Mouse (Mus musculus) limb, embryonic 14.5 days (tissue): ENCODE results near the gene Aoc2. TPM values are rescaled to one million over a fixed set of nuclear protein-coding genes. Genes with fewer than 3 reads are reported as not detected.

Source experiments
- ATAC-seq: fragments of 200-750 bp; cut with Nextera tagmentation; 2 replicates; pipeline ENCODE4 v1.8.0; 2017; ENCODE audit warnings: low read depth, moderate number of reproducible peaks, moderate TSS enrichment; ENCODE audit not compliant: low FRiP score
- DNase-seq: peaks from one replicate; pipeline ENCODE4 v3.0.0-alpha.2; 2015; ENCODE audit warnings: low spot score
- H3K27ac ChIP-seq: fragments of 300-500 bp; sonication (generic); replicated peaks from 2 replicates; pipeline ENCODE4 v1.5.1; 2014; ENCODE audit warnings: low read depth, mild to moderate bottlenecking, low read length, moderate library complexity, mixed read lengths
- H3K27me3 ChIP-seq: fragments of 300-500 bp; sonication (generic); 2 replicates; pipeline ENCODE4 v1.6.1; 2014; ENCODE audit warnings: low read length, mixed read lengths; ENCODE audit not compliant: control insufficient read depth, insufficient read depth
- H3K36me3 ChIP-seq: fragments of 300-500 bp; sonication (generic); 2 replicates; pipeline ENCODE4 v1.6.1; 2014; ENCODE audit warnings: mild to moderate bottlenecking, low read length, moderate library complexity, mixed read lengths; ENCODE audit not compliant: control insufficient read depth, insufficient read depth
- H3K4me1 ChIP-seq: fragments of 300-500 bp; sonication (generic); 2 replicates; pipeline ENCODE4 v1.6.1; 2014; ENCODE audit warnings: antibody characterized with exemption, low read length, mixed read lengths; ENCODE audit not compliant: control insufficient read depth, insufficient read depth
- H3K4me2 ChIP-seq: fragments of 300-500 bp; sonication (generic); replicated peaks from 2 replicates; pipeline ENCODE4 v1.6.1; 2014; ENCODE audit warnings: low read depth, mild to moderate bottlenecking, low read length, moderate library complexity; ENCODE audit not compliant: severe bottlenecking
- H3K4me3 ChIP-seq: fragments of 300-500 bp; sonication (generic); replicated peaks from 2 replicates; pipeline ENCODE4 v1.5.1; 2014; ENCODE audit warnings: low read length
- H3K9ac ChIP-seq: fragments of 300-500 bp; sonication (generic); 2 replicates; pipeline ENCODE4 v1.6.1; 2014; ENCODE audit warnings: mild to moderate bottlenecking, low read depth, low read length, moderate library complexity; ENCODE audit not compliant: severe bottlenecking
- H3K9me3 ChIP-seq: fragments of 300-500 bp; sonication (generic); 2 replicates; pipeline ENCODE4 v1.6.1; 2016; ENCODE audit warnings: low read length; ENCODE audit not compliant: control insufficient read depth
- POLR2A ChIP-seq: fragments of 200-500 bp; IDR thresholded peaks from 2 replicates; pipeline ENCODE4 v1.8.0; 2012; ENCODE audit warnings: inconsistent platforms, mild to moderate bottlenecking, moderate library complexity, borderline replicate concordance; ENCODE audit not compliant: insufficient read depth, insufficient read length; ENCODE audit errors: extremely low read depth
- WGBS: fragments of 180-500 bp; shearing (Covaris S2); extraction: QIAGEN DNeasy Blood & Tissue Kit; methylation state at CpG from one replicate; pipeline ENCODE4 v1.1.7; 2014; 5-methylcytosine and 5-hydroxymethylcytosine counted together
- polyA plus RNA-seq, 2 experiments: library from polyadenylated mRNA; depleted of rRNA in 1 of 2; stranded (reverse) in 1 of 2; unstranded in 1 of 2; fragments of >200 nt; fragmentation: Nextera tagmentation in 1 of 2; extraction: Ambion mirVana in 1 of 2; gene quantifications; 2 replicates each; pipeline versions ENCODE4 v1.2.1 to v1.2.3; 2012 to 2014

Aoc2 gene
- polyA plus RNA-seq, 2 experiments = 0.84 to 6.2 TPM

DNA sequence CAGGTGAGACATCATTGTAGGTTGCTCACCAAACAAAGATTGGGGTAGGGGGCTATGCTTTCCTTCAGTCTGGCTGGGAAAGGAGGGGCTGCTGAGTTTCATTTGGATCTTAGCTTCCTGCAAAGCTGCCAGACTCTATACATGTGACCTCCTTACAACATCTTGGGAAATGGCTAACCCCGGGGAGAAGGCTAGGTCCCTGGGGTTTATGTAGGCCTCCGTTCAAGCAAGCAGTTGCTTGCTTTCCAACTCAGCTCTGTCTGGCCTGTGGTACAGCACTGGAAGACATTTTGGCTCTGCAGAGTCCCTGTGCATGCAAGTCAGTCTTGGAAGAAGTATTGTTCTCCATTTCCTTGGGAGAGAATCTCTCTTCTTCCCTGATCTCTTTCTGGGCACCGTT is 7.7 kb downstream of the Aoc2 start:
- DNase-seq = no peak
- no peaks in the 10 kb centered on the region for H3K36me3 ChIP-seq
- 81% methylated on average over 3 of the region's 3 CpGs for WGBS
- no peaks in the 10 kb centered on the region for H3K9me3 ChIP-seq
- no peak overlapping the region for H3K27ac ChIP-seq
- no peak overlapping the region for H3K9ac ChIP-seq
- no peak for ATAC-seq
- no peak overlapping the region for H3K4me3 ChIP-seq
- H3K27me3 ChIP-seq = no peaks in the 10 kb centered on the region
- H3K4me1 ChIP-seq = peaks cover 3% of the 10 kb centered on the region
- no peak overlapping the region for H3K4me2 ChIP-seq
- no peak for TF ChIP-seq POLR2A

GRCm38 (mm10) chr11:101334023-101334422 is 9.2 kb downstream of the Aoc2 start:
- WGBS = 25% methylated on average over 10 of the region's 10 CpGs

DNA sequence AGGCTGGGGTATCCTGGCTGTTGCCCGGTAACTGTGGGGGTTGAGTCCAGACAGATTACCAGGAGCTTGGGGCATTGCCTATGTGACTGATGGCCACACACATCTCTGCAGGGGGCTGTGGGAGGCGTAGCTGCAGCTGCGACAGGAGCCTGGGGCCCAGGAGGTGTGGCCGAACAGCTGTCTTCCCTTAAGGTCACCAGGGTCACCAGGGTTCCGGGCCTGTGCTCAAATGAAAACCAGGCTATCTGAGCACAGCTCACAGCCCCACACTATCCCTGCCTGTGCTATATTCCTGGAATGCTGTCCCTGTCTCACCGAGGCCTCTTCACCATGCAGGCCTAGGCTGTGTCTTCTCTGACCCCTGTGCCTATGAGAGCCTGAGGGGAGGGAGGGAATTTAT is 9.7 kb downstream of the Aoc2 start:
- no peak for ATAC-seq
- WGBS = 9% methylated on average over 6 of the region's 6 CpGs
- DNase-seq = no peak
- Histone ChIP-seq H3K27ac (no peak overlapping the region), H3K27me3 (no peaks in the 10 kb centered on the region), H3K9ac (no peak overlapping the region), H3K4me2 (no peak overlapping the region), H3K36me3 (no peaks in the 10 kb centered on the region), H3K4me3 (no peak overlapping the region), H3K9me3 (no peaks in the 10 kb centered on the region), H3K4me1 (peaks cover 8% of the 10 kb centered on the region)
- no peak for TF ChIP-seq POLR2A

More at GRCm38 (mm10) chr11:101334023-101334422, 9.2 kb downstream of the Aoc2 start:
- peaks cover 8% of the 10 kb centered on the region for H3K4me1 ChIP-seq
- no peaks in the 10 kb centered on the region for H3K27me3 ChIP-seq
- H3K4me2 ChIP-seq = no peak overlapping the region
- H3K9ac ChIP-seq = no peak overlapping the region
- no peak overlapping the region for H3K4me3 ChIP-seq
- no peaks in the 10 kb centered on the region for H3K36me3 ChIP-seq
- H3K27ac ChIP-seq = no peak overlapping the region
- no peaks in the 10 kb centered on the region for H3K9me3 ChIP-seq
- TF ChIP-seq POLR2A = no peak
- no peak for ATAC-seq
- no peak for DNase-seq

- no peaks in the 10 kb centered on the region for H3K36me3 ChIP-seq
- peaks cover 8% of the 10 kb centered on the region for H3K4me1 ChIP-seq
- no peak overlapping the region for H3K9ac ChIP-seq
- H3K4me3 ChIP-seq = no peak overlapping the region
- TF ChIP-seq POLR2A = no peak
- no peaks in the 10 kb centered on the region for H3K9me3 ChIP-seq
- ATAC-seq (no peak), DNase-seq (no peak)
- H3K27me3 ChIP-seq = no peaks in the 10 kb centered on the region
- WGBS = 81% methylated on average over 9 of the region's 9 CpGs
- no peak overlapping the region for H3K27ac ChIP-seq
- H3K4me2 ChIP-seq = no peak overlapping the region
Measured at GRCm38 (mm10) chr11:101335685-101336084, 10.8 kb downstream of the Aoc2 start.

GRCm38 (mm10) chr11:101338123-101338760 is 13.4 kb downstream of the Aoc2 start:
- peak; percentile 85; the same call in 1 of the 2 replicates for ATAC-seq
- peak overlapping the region; percentile 31; the same call in 1 of the 2 replicates for H3K9ac ChIP-seq

More at GRCm38 (mm10) chr11:101338123-101338760, 13.4 kb downstream of the Aoc2 start:
- peak; percentile 49 for DNase-seq
- Histone ChIP-seq H3K9me3 (no peaks in the 10 kb centered on the region), H3K4me2 (peak overlapping the region; percentile 44), H3K4me3 (peak overlapping the region; percentile 13; the same call in 1 of the 2 replicates), H3K4me1 (peaks cover 8% of the 10 kb centered on the region), H3K27ac (no peak overlapping the region; the same call in 1 of the 2 replicates), H3K27me3 (no peaks in the 10 kb centered on the region), H3K36me3 (no peaks in the 10 kb centered on the region)
- no peak for TF ChIP-seq POLR2A
- 2% methylated on average over 9 of the region's 9 CpGs for WGBS
